Mouse (Mus musculus): ENCODE data around the gene Atf3.

DNA sequence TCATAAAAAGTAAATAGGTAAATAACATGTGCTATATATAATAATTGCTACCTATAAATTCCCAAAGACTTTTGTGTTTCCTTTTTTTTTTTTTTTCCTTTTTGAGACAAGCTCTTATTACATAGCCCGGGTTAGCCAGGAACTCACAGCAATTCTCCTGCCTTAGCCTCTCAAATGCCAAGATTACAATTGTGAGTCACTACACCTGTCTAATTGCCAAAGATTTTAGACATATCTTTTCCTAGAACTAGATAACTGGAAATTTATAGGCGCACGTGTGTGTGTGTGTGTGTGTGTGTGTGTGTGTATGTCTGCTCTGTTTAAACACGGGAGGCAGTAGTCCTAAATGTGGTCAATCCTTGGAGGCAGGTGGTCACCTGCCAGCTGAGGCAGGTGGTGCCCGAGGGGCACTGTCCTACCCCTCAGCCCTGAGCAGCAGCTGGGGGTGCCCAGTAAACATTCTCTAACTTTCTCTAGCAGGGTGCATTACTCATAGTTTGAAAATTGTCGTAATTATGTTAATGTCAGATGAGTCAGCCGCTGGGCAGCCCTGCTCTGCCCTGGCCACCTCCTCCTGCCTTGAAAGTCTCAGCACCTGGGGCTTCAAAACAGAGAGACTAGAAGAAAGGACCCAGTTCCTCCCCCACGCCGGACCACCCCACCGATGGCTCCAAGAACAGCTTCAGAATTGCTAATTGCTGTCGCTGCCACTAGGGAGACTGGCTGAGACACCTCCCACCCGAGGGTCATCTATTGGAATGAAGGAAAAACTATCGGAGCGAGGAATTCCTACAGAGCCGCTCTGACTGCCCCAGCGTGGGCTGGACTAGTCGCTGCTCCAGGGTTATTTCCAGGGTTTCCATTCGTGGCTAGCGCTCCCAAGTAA, 1.8 kb downstream of the Atf3 start:
- no peak for TF ChIP-seq CTCF (IDR thresholded peaks at IDR 0.05; ENCODE audit: low read depth, low read length)
- TF ChIP-seq POLR2A (IDR thresholded peaks at IDR 0.05; ENCODE audit: extremely low read depth, insufficient read depth, low read length): no peak
